Mouse (Mus musculus): ENCODE measurements at regions not wholly inside any gene's neighbourhood (a gene's known extent, or its start where the extent isn't known, plus 50 kb on each side); places are given as distances from the start of the nearest gene placed in this dataset.

- no peak for DNase-seq
These were observed 54.2 kb upstream of the Plppr5 start for GRCm38 (mm10) chr3:117520461-117520860.

- DNase-seq, result no peak
These were observed 66.5 kb upstream of the Plppr5 start for GRCm38 (mm10) chr3:117508090-117508489.

DNA sequence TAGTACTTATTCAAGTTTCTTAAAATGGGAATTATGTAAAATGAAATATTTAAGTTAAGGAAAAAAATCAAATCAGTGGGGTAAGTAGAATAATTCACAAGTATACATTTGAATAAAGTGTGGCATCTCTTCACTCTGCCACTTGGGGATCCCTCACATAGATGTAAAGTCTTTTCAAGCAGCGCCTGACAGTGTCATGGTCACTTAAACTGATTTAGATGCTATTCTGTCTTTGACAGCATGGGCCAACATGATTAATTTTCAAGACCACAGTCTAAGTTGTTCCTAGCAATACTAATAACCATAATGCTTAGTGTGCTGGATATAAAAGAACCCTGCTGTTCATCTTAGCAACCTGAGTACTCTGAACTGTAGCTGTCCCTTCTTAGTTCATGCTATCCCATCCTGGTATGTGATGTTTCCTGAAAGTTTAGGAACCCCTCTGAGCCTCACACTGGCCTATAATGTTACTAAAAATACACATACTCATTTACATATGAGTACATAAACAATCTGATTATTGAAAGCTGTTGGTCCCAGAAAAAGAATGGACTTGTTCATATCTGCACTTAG lies 68.4 kb upstream of the Plppr5 start:
- DNase-seq, result no peak

DNA sequence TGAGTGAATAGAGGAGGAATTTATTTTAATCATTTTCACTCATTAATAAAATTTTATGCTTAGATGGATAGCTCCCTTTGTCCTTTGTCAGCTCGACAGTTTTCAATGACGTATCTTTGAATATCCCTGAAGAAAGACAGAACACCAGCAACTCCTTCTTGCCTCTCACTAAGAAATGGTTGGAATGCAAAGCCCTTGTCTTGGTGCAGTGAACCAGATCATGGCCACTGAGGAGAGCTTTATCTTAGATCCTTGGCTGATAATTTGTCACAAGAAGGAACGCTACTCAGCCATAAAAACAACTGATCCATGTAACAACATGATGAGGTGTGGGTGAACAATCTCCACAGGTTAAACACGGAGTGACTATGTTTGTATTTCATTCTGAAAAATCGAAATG lies 73.5 kb upstream of the Plppr5 start:
- DNase-seq, result no peak

DNA sequence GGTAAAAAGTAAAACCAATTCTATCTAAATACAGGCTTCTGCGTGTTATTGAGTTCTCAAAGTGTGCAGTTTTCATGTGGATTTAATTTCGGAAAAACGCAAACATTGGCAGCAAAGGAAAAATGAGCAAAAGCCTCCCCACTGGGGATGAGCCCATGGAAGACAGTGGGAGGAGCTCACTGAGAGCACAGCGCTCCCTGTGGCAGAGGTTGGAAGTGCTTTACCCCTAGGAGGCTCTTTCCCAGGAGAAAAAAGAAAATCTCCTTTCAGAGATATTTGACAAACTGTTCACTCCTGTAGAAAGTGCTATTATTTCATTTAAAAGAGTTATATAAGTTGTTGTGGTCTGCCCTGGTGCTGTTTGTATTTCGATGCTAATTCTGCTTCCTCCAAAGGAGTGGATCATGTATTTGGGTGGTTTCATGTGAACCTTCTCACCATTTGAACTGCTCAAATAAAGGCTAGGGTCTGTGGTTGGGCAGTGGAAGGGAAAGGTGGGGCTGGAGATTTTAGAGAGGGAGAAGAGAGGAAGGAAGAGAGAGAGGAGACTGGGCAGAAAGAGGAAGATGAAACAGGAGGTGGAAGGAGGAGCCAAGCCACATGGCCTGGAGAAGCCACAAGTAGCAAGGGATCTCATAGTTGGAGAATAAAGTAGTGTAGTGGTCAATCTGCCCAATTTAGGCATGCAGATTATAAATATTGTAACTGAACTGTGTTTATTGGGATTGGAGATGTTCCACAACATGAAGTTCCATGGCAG lies 76.3 kb upstream of the Plppr5 start:
- no peak for DNase-seq

GRCm38 (mm10) chr3:117494118-117494517 lies 80.5 kb upstream of the Plppr5 start:
- peak; percentile 5 for DNase-seq

DNA sequence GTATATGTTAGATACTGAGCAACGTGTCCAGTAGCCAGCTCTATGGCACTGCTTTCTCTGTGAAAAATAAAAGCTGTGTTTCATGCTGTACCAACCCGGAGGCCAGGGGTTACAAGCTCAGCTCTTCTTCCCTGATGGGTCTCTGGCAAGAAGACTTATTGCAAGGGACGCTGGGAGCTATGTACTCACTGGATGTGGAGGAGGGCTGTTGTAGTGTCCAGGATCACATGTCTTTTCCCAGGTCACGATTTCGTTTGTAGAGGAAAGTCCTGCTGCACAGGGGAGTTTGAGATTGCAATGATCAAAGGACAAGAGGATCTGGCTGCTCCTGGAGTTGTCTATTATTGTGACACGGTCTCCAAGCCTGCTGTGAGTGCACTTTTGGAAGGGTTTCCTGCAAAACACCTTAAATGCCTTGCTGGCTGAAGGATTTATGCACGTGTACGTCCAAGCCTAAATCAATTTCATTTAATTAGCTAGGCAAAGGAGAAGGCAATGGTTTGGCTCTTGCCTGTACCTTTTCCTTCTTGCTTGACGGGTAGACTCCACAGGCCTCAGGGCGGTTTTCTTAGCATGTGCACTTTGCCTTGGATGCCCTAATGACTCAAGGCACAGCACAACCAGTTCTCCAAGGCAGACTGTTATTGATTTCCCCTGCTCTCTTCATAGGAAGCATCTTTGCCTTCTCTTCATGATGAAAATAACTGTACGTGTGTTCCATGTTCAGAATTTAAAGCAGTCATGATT lies 87.2 kb upstream of the Plppr5 start:
- DNase-seq, result no peak

- DNase-seq, result no peak
These were observed 88.3 kb upstream of the Plppr5 start for GRCm38 (mm10) chr3:117486351-117486750.

GRCm38 (mm10) chr3:117480131-117480530 lies 94.5 kb upstream of the Plppr5 start:
- DNase-seq, result no peak

GRCm38 (mm10) chr3:117459507-117459906 lies 98.8 kb upstream of the Plppr4 start:
- peak; percentile 25 for DNase-seq

GRCm38 (mm10) chr3:117450559-117450958 lies 89.9 kb upstream of the Plppr4 start:
- DNase-seq, result no peak

- DNase-seq, result no peak
These were observed 81.2 kb upstream of the Plppr4 start for GRCm38 (mm10) chr3:117441887-117442286.

- no peak for DNase-seq
These were observed 79.6 kb upstream of the Plppr4 start for GRCm38 (mm10) chr3:117440294-117440693.

DNA sequence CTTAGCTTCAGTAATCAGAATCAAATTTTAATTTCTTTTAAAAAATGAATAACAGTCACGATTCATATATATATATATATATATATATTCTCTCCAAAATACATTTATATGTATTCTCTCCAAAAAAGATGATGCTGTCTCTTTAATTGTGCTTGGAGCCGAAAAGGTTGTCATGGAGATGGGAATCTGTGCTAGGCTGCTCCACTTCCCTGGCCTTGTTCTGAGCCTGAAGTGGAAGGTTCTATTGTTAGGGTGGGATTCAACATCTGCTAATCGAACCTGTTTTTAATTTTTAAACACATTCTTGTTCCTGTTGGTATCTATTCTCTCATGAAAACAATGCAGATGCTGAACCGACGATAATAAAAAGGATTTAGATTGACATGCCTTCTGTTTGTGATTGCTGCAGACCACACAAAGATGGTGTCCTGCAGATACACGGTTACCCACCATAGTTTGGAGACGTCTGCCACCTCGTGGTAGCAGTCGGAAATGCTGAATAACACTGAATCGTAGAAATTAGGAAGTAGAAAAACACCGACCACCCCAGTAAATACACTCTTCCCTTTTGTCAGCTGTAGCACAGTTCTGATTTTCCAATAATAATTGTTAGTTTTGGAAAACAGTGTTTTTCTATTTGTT lies 77.9 kb upstream of the Plppr4 start:
- peak; percentile 15 for DNase-seq

GRCm38 (mm10) chr3:117424526-117424925 lies 63.9 kb upstream of the Plppr4 start:
- no peak for DNase-seq

DNA sequence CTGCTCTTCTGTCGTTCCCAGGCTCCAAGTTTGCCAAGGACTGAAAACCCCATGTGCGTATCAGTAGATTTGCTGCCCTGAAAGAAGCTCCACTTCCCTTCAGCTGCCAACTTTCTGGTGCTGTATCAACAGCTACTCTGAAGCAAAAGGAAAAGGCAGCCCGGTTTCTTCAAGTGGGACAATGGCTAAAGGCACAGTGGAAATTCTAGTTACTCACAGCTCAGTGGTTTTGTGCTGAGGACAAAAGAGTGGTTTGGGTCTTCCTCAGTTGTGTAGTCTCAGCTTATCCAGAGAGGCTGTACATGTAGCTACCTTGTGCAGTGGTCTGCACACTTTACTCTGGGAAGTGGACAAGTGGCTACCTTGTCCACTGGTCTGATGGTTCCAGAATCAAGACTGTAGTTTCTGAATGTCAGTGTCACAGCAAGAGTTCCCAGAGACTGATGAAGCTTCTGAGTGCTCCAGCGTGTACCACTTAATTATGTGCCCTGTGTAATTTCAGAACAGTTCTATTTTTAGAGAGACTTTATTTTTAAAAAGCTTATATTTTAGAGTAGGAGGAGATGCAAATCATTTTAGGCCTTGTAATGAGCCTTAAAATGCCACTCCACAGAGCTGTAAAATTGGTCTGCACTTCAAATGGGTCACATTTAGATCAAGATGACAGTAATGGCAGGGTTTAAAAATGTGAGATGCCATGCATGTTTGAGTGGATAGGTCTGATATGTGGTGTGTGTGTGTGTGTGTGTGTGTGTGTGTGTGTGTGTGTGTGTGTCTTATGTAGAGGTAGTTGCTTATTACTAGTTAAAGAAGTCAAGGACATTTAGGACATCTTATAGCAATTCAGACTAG lies 52.4 kb upstream of the Plppr4 start:
- DNase-seq, result no peak
